Mouse (Mus musculus): Measurements from ENCODE around the gene B020004J07Rik. TPM values are rescaled to one million over a fixed set of nuclear protein-coding genes. Genes with fewer than 3 reads are reported as not detected.
"Not testable (repeated sequence)": the region's sequence is repeated elsewhere in the genome, so short reads cannot be mapped to it uniquely, and the experiment has no call there.

B020004J07Rik gene
- polyA plus RNA-seq (2014; fragmentation: Nextera tagmentation; extraction: Ambion mirVana) = not detected in 2 replicates

GRCm38 (mm10) chr4:101843923-101844322, at the start of gene B020004J07Rik:
TSS of gene B020004J07Rik (minus strand) at chr4:101844023.
- not testable (repeated sequence) for H3K27me3 ChIP-seq (ENCODE audit: control insufficient read depth, insufficient read depth, low read length); H3K36me3 ChIP-seq (ENCODE audit: control insufficient read depth, insufficient read depth, low read length); DNase-seq (ENCODE audit: low spot score, missing footprints); H3K4me1 ChIP-seq (ENCODE audit: control insufficient read depth, insufficient read depth, low read length); H3K27ac ChIP-seq (ENCODE audit: low read depth, low read length); H3K9ac ChIP-seq (ENCODE audit: low read length); ATAC-seq (ENCODE audit: low FRiP score); H3K4me3 ChIP-seq (ENCODE audit: low read depth, low read length); H3K9me3 ChIP-seq (ENCODE audit: control insufficient read depth, low read length); H3K4me2 ChIP-seq
- 88% methylated on average over 2 of the region's 4 CpGs for WGBS

DNA sequence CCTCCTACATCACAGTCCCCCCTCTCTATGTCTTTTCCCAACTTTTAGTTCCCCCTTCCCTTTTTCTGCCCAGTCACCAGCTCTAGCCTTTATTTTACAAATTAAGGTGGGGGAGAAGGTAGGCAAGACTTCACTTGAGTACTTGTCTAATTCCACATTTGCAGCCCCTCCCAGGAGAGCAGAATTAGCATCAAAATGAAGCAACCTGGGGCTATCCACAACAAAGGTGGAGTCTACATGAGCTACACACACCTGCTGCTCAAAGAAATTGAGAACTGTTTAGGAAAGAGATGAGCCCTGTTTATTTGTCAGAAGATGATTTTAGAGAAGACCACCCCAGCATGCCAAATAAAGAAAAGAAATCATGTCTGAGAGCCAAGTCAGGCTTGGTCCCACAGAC, 45.6 kb upstream of the B020004J07Rik start:
- H3K36me3 ChIP-seq (ENCODE audit: control insufficient read depth, insufficient read depth, low read length) = no peaks in the 10 kb centered on the region
- H3K4me2 ChIP-seq = no peak overlapping the region
- no peaks in the 10 kb centered on the region for H3K4me1 ChIP-seq (ENCODE audit: control insufficient read depth, insufficient read depth, low read length)
- ATAC-seq (ENCODE audit: low FRiP score) (no peak), DNase-seq (ENCODE audit: low spot score, missing footprints) (no peak)
- H3K4me3 ChIP-seq (ENCODE audit: low read depth, low read length) = no peak overlapping the region
- no peaks in the 10 kb centered on the region for H3K27me3 ChIP-seq (ENCODE audit: control insufficient read depth, insufficient read depth, low read length)
- H3K9me3 ChIP-seq (ENCODE audit: control insufficient read depth, low read length) = no peaks in the 10 kb centered on the region
- no peak overlapping the region for H3K27ac ChIP-seq (ENCODE audit: low read depth, low read length)
- H3K9ac ChIP-seq (ENCODE audit: low read length) = no peak overlapping the region

DNA sequence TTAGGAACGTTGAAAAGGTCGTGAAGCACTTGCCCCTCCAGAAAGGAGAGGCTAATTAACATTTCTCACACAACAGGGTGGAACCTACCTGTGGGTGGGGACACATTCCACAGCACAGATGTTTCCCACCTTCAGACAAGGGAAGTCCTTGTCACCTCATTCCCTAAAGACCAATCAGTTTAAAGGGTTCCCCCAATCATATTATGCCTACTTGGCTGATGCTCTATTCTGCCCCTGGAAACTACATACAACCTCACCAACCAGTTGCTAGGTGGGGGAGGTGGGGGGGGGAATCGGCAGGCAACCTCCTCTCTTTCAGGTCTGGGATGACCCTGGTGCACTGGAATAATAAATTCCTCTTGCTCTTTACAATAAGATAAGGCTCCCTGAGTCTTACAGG, 39.8 kb upstream of the B020004J07Rik start:
- Histone ChIP-seq H3K9me3 (ENCODE audit: control insufficient read depth, low read length) (no peaks in the 10 kb centered on the region), H3K4me3 (ENCODE audit: low read depth, low read length) (no peak overlapping the region), H3K36me3 (ENCODE audit: control insufficient read depth, insufficient read depth, low read length) (no peaks in the 10 kb centered on the region), H3K27ac (ENCODE audit: low read depth, low read length) (no peak overlapping the region), H3K4me1 (ENCODE audit: control insufficient read depth, insufficient read depth, low read length) (no peaks in the 10 kb centered on the region), H3K4me2 (no peak overlapping the region), H3K9ac (ENCODE audit: low read length) (no peak overlapping the region), H3K27me3 (ENCODE audit: control insufficient read depth, insufficient read depth, low read length) (no peaks in the 10 kb centered on the region)
- DNase-seq (ENCODE audit: low spot score, missing footprints) (no peak), ATAC-seq (ENCODE audit: low FRiP score) (no peak)
- 43% methylated on average over 3 of the region's 3 CpGs for WGBS

GRCm38 (mm10) chr4:101875687-101876086, 31.9 kb upstream of the B020004J07Rik start:
- not testable (repeated sequence) for ATAC-seq (ENCODE audit: low FRiP score); H3K4me2 ChIP-seq; H3K27ac ChIP-seq (ENCODE audit: low read depth, low read length); H3K4me3 ChIP-seq (ENCODE audit: low read depth, low read length); H3K4me1 ChIP-seq (ENCODE audit: control insufficient read depth, insufficient read depth, low read length); H3K36me3 ChIP-seq (ENCODE audit: control insufficient read depth, insufficient read depth, low read length); H3K9ac ChIP-seq (ENCODE audit: low read length); H3K27me3 ChIP-seq (ENCODE audit: control insufficient read depth, insufficient read depth, low read length); DNase-seq (ENCODE audit: low spot score, missing footprints); H3K9me3 ChIP-seq (ENCODE audit: control insufficient read depth, low read length)
- WGBS = 87% methylated on average over 15 of the region's 15 CpGs

DNA sequence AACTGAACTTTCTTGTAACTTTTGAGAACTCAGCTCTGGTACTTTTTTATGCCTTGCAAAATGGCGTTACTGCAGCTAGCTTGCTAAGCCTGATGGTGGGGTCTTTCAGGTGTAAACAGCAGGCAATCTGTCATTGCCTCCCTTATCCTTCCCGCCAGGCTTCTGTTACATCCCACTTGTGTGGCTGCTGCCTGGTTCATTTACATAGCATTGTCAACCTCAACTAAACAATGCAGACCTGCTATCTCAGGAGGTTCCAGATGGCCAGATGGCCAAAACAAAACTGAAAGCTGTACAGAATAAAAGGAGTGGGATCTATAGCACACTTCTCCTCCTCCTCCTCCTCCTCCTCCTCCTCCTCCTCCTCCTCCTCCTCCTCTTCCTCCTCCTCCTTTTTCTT, 28.2 kb upstream of the B020004J07Rik start:
- H3K27ac ChIP-seq (ENCODE audit: low read depth, low read length); H3K9me3 ChIP-seq (ENCODE audit: control insufficient read depth, low read length); H3K4me1 ChIP-seq (ENCODE audit: control insufficient read depth, insufficient read depth, low read length); DNase-seq (ENCODE audit: low spot score, missing footprints); H3K36me3 ChIP-seq (ENCODE audit: control insufficient read depth, insufficient read depth, low read length); H3K9ac ChIP-seq (ENCODE audit: low read length); H3K27me3 ChIP-seq (ENCODE audit: control insufficient read depth, insufficient read depth, low read length); ATAC-seq (ENCODE audit: low FRiP score); H3K4me3 ChIP-seq (ENCODE audit: low read depth, low read length); H3K4me2 ChIP-seq: not testable (repeated sequence)
- WGBS = 70% methylated on average over 2 of the region's 2 CpGs

GRCm38 (mm10) chr4:101862289-101862688, 18.5 kb upstream of the B020004J07Rik start:
- H3K27me3 ChIP-seq (ENCODE audit: control insufficient read depth, insufficient read depth, low read length) = no peaks in the 10 kb centered on the region
- no peak overlapping the region for H3K4me3 ChIP-seq (ENCODE audit: low read depth, low read length)
- 89% methylated on average over 6 of the region's 6 CpGs for whole genome bisulfite sequencing
- ATAC-seq (ENCODE audit: low FRiP score) = no peak
- no peaks in the 10 kb centered on the region for H3K9me3 ChIP-seq (ENCODE audit: control insufficient read depth, low read length)
- no peak overlapping the region for H3K4me2 ChIP-seq
- H3K4me1 ChIP-seq (ENCODE audit: control insufficient read depth, insufficient read depth, low read length) = no peaks in the 10 kb centered on the region
- no peak overlapping the region for H3K9ac ChIP-seq (ENCODE audit: low read length)
- H3K36me3 ChIP-seq (ENCODE audit: control insufficient read depth, insufficient read depth, low read length) = no peaks in the 10 kb centered on the region
- no peak overlapping the region for H3K27ac ChIP-seq (ENCODE audit: low read depth, low read length)
- no peak for DNase-seq (ENCODE audit: low spot score, missing footprints)

DNA sequence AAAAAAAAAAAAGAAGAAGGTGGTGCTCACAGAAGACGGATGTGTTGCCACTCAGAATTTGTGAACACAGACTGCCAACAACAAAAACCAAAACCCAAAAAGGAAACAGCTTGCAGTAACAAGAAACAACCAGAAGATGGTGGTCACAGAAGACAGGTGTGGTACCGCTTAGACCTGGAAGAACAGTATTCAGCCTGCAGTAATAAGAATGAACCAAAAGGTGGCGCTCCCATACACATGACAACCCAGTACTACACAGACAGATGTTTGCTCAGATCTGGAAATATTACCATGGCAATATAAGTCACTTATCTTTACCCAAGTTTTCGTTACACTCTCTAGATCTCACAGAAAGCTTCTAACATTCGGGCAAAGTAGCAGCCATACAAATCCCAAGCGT, 17.1 kb upstream of the B020004J07Rik start:
- DNase-seq (ENCODE audit: low spot score, missing footprints) (no peak), ATAC-seq (ENCODE audit: low FRiP score) (no peak)
- WGBS = 46% methylated on average over 6 of the region's 6 CpGs
- Histone ChIP-seq H3K4me1 (ENCODE audit: control insufficient read depth, insufficient read depth, low read length) (no peaks in the 10 kb centered on the region), H3K9me3 (ENCODE audit: control insufficient read depth, low read length) (no peaks in the 10 kb centered on the region), H3K27ac (ENCODE audit: low read depth, low read length) (no peak overlapping the region), H3K4me2 (no peak overlapping the region), H3K27me3 (ENCODE audit: control insufficient read depth, insufficient read depth, low read length) (no peaks in the 10 kb centered on the region), H3K36me3 (ENCODE audit: control insufficient read depth, insufficient read depth, low read length) (no peaks in the 10 kb centered on the region), H3K9ac (ENCODE audit: low read length) (no peak overlapping the region), H3K4me3 (ENCODE audit: low read depth, low read length) (no peak overlapping the region)

DNA sequence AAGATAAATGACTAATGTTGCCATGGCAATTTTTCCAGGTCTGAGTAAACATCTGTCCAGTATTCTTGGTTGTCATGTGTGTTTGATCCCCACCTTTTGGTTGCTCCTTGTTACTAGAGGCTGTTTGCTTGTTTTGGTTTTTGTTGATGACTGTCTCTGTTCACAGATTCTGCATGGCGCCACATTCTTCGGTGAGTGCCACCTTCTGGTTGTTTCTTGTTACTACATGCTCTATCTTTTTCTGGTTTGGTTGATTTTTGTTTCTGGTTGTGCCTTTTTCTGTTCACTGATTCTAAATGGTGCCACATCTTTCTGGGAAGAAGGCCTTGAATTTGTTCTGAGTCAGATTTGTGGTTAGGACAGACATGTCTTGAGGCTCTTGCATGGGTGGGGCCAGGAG, 7.1 kb upstream of the B020004J07Rik start:
- ATAC-seq (ENCODE audit: low FRiP score) (no peak), DNase-seq (ENCODE audit: low spot score, missing footprints) (peak; percentile 83)
- Histone ChIP-seq H3K4me3 (ENCODE audit: low read depth, low read length) (no peak overlapping the region), H3K4me2 (no peak overlapping the region), H3K4me1 (ENCODE audit: control insufficient read depth, insufficient read depth, low read length) (no peaks in the 10 kb centered on the region), H3K36me3 (ENCODE audit: control insufficient read depth, insufficient read depth, low read length) (no peaks in the 10 kb centered on the region), H3K27me3 (ENCODE audit: control insufficient read depth, insufficient read depth, low read length) (no peaks in the 10 kb centered on the region), H3K27ac (ENCODE audit: low read depth, low read length) (no peak overlapping the region), H3K9ac (ENCODE audit: low read length) (no peak overlapping the region), H3K9me3 (ENCODE audit: control insufficient read depth, low read length) (peaks cover 7% of the 10 kb centered on the region; the same call in 1 of the 2 replicates)
- 64% methylated on average over 2 of the region's 2 CpGs for WGBS

Measured in midbrain, embryonic 11.5 days (tissue).